Mouse (Mus musculus) thymus, adult 2 months (tissue): Measurements from ENCODE around the gene Akt1s1. TPM values are rescaled to one million over a fixed set of nuclear protein-coding genes. Genes with fewer than 3 reads are reported as not detected.

Experiments used
- DNase-seq: peaks from one replicate; pipeline ENCODE4 v3.0.0; 2021
- H3K27ac ChIP-seq: fragments of 200-500 bp; 2 replicates; pipeline ENCODE4 v1.5.1; 2012; ENCODE audit warnings: low read length, control low read depth; ENCODE audit not compliant: control insufficient read depth, insufficient read depth
- H3K27me3 ChIP-seq: fragments of 200-500 bp; 2 replicates; pipeline ENCODE4 v1.6.1; 2012; ENCODE audit warnings: mild to moderate bottlenecking, low read length, moderate library complexity, mixed read lengths; ENCODE audit not compliant: control insufficient read depth, insufficient read depth
- H3K36me3 ChIP-seq: fragments of 200-500 bp; 2 replicates; pipeline ENCODE4 v1.6.1; 2012; ENCODE audit warnings: mild to moderate bottlenecking, low read length, moderate library complexity; ENCODE audit not compliant: control insufficient read depth, insufficient read depth
- H3K4me1 ChIP-seq: fragments of 200-500 bp; replicated peaks from 2 replicates; pipeline ENCODE4 v1.6.1; 2012; ENCODE audit warnings: low read length; ENCODE audit not compliant: control insufficient read depth, insufficient read depth
- H3K4me3 ChIP-seq: fragments of 200-500 bp; 2 replicates; pipeline ENCODE4 v1.5.1; 2012; ENCODE audit warnings: mild to moderate bottlenecking, low read length, control low read depth, moderate library complexity; ENCODE audit not compliant: control insufficient read depth, insufficient read depth
- CTCF ChIP-seq: fragments of 200-500 bp; IDR thresholded peaks from 2 replicates; pipeline ENCODE4 v1.5.1; 2012; ENCODE audit warnings: mild to moderate bottlenecking, control low read depth, low read length, moderate library complexity, borderline replicate concordance; ENCODE audit not compliant: control insufficient read depth, poor library complexity, insufficient read depth; ENCODE audit errors: extremely low read depth
- POLR2A ChIP-seq: fragments of 200-500 bp; IDR thresholded peaks from 2 replicates; pipeline ENCODE4 v1.6.1; 2012; ENCODE audit warnings: mild to moderate bottlenecking, low read length, control low read depth, moderate library complexity; ENCODE audit not compliant: control insufficient read depth, poor library complexity, insufficient read depth; ENCODE audit errors: extremely low read depth
- WGBS: fragments of 180-500 bp; shearing (Covaris S2); methylation state at CpG from one replicate; pipeline ENCODE4 v1.1.7; 2018; 5-methylcytosine and 5-hydroxymethylcytosine counted together
- polyA plus RNA-seq: library from polyadenylated mRNA; depleted of rRNA; stranded (reverse); fragments of >200 nt; gene quantifications from 2 replicates; pipeline ENCODE4 v1.2.3, GENCODE M21; 2012

Akt1s1 gene
- polyA plus RNA-seq, 1 experiment = 91.4 TPM

DNA sequence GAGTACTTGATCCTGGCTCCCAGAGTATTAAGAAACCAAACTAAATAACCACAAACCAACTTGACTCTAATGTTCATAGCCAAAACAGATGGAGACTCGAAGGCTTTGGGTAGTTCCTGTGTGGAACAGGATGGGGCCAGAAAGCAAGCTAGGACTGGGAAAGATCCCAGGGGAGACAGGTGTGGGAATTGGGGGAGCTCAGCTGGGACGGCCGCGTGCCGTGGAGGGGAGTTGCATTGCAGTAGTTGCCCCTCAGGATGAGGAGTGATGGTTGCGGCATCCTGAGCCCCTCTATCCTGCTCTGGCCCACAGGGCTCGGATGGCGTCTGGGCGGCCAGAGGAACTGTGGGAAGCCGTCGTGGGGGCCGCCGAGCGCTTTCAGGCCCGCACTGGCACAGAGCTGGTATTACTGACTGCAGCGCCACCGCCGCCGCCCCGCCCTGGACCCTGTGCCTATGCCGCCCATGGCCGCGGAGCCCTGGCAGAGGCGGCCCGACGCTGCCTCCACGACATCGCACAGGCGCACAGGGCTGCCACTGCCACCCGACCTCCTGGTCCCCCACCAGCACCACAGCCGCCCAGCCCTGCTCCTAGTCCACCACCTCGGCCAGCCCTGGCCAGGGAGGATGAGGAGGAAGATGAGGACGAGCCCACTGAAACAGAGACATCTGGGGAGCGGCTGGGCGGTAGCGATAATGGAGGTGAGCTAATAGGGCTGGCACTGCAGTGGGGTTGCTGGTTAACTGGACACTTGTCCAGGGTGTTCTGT, 3.7 kb downstream of the Akt1s1 start:
- 95% methylated on average over 36 of the region's 36 CpGs for WGBS
- Histone ChIP-seq H3K4me3 (no peak overlapping the region), H3K4me1 (peaks cover 42% of the 10 kb centered on the region), H3K27ac (no peak overlapping the region), H3K36me3 (no peaks in the 10 kb centered on the region), H3K27me3 (no peaks in the 10 kb centered on the region)
- DNase-seq = no peak
- TF ChIP-seq POLR2A = no peak
- no peak for TF ChIP-seq CTCF

DNA sequence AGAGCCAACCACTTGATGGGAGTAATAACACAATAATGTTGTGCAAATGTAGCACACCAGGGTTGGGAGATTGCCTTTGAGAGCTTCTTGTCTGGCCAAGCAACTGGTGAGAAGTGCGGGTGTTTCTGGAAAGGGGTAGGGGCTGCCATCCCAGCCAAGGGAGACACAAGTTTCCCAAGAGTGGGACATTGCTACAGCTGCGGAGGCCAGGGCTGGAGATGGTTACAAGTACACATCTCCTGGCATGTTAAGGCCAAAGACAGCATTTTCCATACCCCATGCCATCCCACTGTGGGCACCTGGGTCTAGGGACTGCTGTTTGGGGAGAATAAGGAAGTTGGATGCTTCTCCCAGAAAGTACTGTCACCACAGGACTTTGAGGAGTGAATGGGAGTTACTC, 4.3 kb downstream of the Akt1s1 start:
- 98% methylated on average over 2 of the region's 2 CpGs for WGBS
- H3K4me3 ChIP-seq = no peak overlapping the region
- H3K4me1 ChIP-seq = peaks cover 41% of the 10 kb centered on the region

DNA sequence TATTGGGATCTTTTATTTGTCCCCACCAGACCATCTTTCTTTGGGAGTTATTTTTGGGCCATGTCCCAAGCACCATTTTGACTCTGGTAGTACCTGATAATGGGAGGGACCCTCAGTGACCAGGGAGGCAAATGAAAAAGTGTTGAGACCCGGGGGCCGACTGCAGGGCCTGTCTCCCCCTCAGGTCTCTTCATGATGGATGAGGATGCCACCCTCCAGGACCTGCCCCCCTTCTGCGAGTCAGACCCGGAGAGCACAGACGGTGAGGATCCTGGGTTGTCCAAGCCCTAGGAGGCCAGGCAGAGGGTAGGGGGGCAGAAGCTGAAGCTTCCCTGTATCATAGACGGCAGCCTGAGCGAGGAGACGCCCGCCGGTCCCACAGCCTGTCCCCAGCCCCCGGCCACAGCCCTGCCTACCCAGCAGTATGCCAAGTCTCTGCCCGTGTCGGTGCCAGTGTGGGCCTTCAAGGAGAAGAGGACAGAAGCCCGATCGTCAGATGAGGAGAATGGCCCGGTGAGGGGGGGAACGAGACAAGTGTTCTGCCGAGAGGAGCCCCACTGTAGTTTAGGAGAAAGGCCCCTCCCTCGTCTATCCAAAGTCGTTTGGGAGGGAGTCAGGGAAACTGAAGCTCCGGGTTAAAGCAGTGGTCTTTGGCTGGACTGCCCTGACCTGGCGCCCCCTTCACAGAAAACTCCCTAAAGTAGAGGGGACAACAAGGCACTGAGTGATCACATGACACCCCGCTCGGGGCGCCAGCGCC, 5.0 kb downstream of the Akt1s1 start:
- Histone ChIP-seq H3K36me3 (no peaks in the 10 kb centered on the region), H3K4me1 (peaks cover 44% of the 10 kb centered on the region), H3K27ac (peak overlapping the region; percentile 85), H3K4me3 (peak overlapping the region; percentile 97), H3K27me3 (no peaks in the 10 kb centered on the region)
- WGBS = 38% methylated on average over 26 of the region's 26 CpGs
- TF ChIP-seq POLR2A = no peak
- no peak for TF ChIP-seq CTCF
- peak; percentile 33 for DNase-seq

More for the DNA sequence above, 4.3 kb downstream of the Akt1s1 start:
- Histone ChIP-seq H3K27ac (no peak overlapping the region), H3K27me3 (no peaks in the 10 kb centered on the region), H3K36me3 (no peaks in the 10 kb centered on the region)
- DNase-seq = no peak
- TF ChIP-seq CTCF = no peak
- TF ChIP-seq POLR2A = no peak

DNA sequence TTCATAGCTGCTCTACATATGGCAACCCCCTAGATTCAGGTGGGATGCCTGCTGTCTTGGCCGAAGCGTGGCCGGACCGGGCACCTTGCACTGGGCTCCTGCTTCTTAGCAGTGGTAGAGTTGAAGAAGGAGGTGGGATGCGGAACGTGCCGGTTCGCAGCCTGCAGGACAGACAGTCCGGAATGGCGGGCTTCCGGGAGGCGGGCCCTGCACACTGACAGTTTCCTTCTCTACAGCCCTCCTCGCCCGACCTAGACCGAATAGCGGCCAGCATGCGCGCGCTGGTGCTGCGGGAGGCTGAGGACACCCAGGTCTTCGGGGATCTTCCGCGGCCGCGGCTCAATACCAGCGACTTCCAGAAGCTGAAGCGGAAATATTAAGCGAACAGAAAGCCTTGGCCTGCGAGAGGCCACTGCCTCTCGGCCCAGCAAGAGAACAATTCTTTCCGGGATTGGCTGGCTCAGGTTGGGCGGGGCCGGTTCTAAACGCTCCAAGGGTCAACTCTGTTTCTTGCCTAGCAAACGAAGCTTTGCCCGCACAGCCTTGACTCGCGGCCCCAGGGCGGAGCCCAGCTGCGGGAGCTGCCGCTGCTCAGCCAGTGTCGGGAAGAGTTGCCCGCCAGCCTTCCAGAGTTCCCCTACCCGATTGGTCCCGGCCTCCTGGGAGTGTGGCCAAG, 5.7 kb downstream of the Akt1s1 start:
- DNase-seq = peak; percentile 84
- H3K27ac ChIP-seq = peak overlapping the region; percentile 85
- TF ChIP-seq POLR2A = peak; percentile 80
- peak; percentile 35; the same call in 1 of the 2 replicates for TF ChIP-seq CTCF
- H3K4me3 ChIP-seq = peak overlapping the region; percentile 97
- H3K27me3 ChIP-seq = no peaks in the 10 kb centered on the region
- no peaks in the 10 kb centered on the region for H3K36me3 ChIP-seq
- peaks cover 44% of the 10 kb centered on the region for H3K4me1 ChIP-seq
- under 1% methylated on average over 45 of the region's 45 CpGs for WGBS

DNA sequence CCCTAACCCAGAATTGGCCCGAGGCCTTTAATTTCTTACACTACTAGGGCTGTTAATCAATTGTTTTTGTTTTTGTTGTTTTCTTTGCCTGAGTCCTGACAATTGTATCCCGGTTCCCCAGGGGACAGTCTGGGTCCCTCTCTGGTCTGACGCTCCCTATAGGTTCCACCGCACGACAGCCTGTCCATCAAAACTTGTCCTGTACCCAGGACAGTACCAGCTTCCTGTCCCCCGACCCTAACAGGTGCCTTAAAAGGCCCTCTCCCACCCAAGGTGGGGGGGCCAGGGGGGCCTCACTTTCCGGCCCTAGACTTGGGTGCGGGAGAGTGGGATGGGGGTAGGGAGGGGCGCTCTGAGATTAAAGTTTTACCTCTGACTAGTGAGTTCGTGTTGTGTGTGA, 6.2 kb downstream of the Akt1s1 start:
- H3K4me3 ChIP-seq = peak overlapping the region; percentile 97
- H3K36me3 ChIP-seq = no peaks in the 10 kb centered on the region
- H3K4me1 ChIP-seq = peaks cover 44% of the 10 kb centered on the region
- TF ChIP-seq CTCF = no peak
- no peak for TF ChIP-seq POLR2A
- WGBS = 39% methylated on average over 10 of the region's 10 CpGs
- no peaks in the 10 kb centered on the region for H3K27me3 ChIP-seq
- H3K27ac ChIP-seq = peak overlapping the region; percentile 85
- DNase-seq = peak; percentile 40

DNA sequence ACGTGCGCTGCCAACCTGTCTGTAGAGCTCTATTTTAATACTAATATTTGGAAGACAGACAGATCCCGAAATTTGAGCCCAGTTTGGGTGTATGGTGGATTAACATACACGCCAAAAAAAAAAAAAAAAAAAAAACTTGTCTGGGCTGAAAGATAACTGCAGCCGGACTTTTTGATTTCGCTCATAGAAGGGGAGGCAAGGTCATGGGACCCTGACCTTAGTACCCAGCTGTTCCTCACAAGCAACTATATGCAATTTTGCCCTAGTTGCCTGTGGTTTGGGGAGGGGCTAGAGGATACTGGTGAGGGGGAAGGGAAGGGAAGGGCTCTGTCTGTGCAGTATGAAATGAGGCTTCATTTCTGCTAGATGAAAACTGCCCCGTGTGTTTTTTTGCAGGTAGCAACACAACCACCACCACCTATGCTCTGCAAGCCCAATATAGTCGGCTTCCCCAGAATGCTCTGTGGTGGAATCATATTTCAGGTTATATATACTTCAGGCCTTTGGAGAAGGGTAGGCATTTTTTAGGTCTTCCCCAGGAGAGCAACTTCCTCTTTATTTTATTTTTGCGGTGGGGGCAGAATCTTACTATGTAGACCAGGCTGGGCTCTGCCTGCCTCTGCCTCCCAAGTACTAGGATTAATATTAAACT, 7.6 kb downstream of the Akt1s1 start:
- Histone ChIP-seq H3K4me3 (no peak overlapping the region), H3K27ac (peak overlapping the region; percentile 85), H3K36me3 (no peaks in the 10 kb centered on the region), H3K27me3 (no peaks in the 10 kb centered on the region), H3K4me1 (peaks cover 34% of the 10 kb centered on the region)
- 24% methylated on average over 9 of the region's 9 CpGs for WGBS
- peak; percentile 56 for DNase-seq
- TF ChIP-seq POLR2A (no peak), CTCF (no peak)
